Mouse (Mus musculus): ENCODE data around the gene Kcnj9. TPM values are rescaled to one million over a fixed set of nuclear protein-coding genes. Genes with fewer than 3 reads are reported as not detected.

Gene Kcnj9
- polyA plus RNA-seq, 1 experiment from 2014 or later = 5.6 TPM

GRCm38 (mm10) chr1:172311248-172311906 lies 17.7 kb downstream of the Kcnj9 start:
- Histone ChIP-seq H3K36me3 (ENCODE audit: control insufficient read depth, insufficient read depth, low read length) (no peaks in the 10 kb centered on the region), H3K27ac (ENCODE audit: low read depth, low read length) (peak overlapping the region; percentile 89), H3K4me2 (ENCODE audit: low read length) (peak overlapping the region; percentile 93), H3K9me3 (ENCODE audit: control insufficient read depth, low read length) (no peaks in the 10 kb centered on the region), H3K4me1 (ENCODE audit: control insufficient read depth, insufficient read depth, low read depth, low read length) (peaks cover 37% of the 10 kb centered on the region), H3K4me3 (ENCODE audit: low read length) (peak overlapping the region; percentile 75), H3K9ac (ENCODE audit: low read depth, low read length) (peak overlapping the region; percentile 85), H3K27me3 (replicated peaks; ENCODE audit: control insufficient read depth, insufficient read depth, low read length) (no peaks in the 10 kb centered on the region)
- ATAC-seq = peak; percentile 1; the same call in 1 of the 2 replicates
- 6% methylated on average over 23 of the region's 23 CpGs for WGBS

- H3K36me3 ChIP-seq (ENCODE audit: control insufficient read depth, insufficient read depth, low read length) = no peaks in the 10 kb centered on the region
- H3K27ac ChIP-seq (ENCODE audit: low read depth, low read length) = peak overlapping the region; percentile 77
- no peaks in the 10 kb centered on the region for H3K9me3 ChIP-seq (ENCODE audit: control insufficient read depth, low read length)
- peaks cover 32% of the 10 kb centered on the region for H3K4me1 ChIP-seq (ENCODE audit: control insufficient read depth, insufficient read depth, low read depth, low read length)
- H3K27me3 ChIP-seq (replicated peaks; ENCODE audit: control insufficient read depth, insufficient read depth, low read length) = no peaks in the 10 kb centered on the region
- 2% methylated on average over 14 of the region's 14 CpGs for WGBS
- H3K4me3 ChIP-seq (ENCODE audit: low read length) = peak overlapping the region; percentile 32
- H3K4me2 ChIP-seq (ENCODE audit: low read length) = peak overlapping the region; percentile 63
- H3K9ac ChIP-seq (ENCODE audit: low read depth, low read length) = peak overlapping the region; percentile 58
- peak; percentile 74 for ATAC-seq
Observed at GRCm38 (mm10) chr1:172309699-172310398, 19.3 kb downstream of the Kcnj9 start.

- Histone ChIP-seq H3K9me3 (ENCODE audit: control insufficient read depth, low read length) (no peaks in the 10 kb centered on the region), H3K4me3 (ENCODE audit: low read length) (no peak overlapping the region), H3K9ac (ENCODE audit: low read depth, low read length) (no peak overlapping the region), H3K4me1 (ENCODE audit: control insufficient read depth, insufficient read depth, low read depth, low read length) (peaks cover 25% of the 10 kb centered on the region), H3K36me3 (ENCODE audit: control insufficient read depth, insufficient read depth, low read length) (no peaks in the 10 kb centered on the region), H3K27me3 (replicated peaks; ENCODE audit: control insufficient read depth, insufficient read depth, low read length) (no peaks in the 10 kb centered on the region), H3K4me2 (ENCODE audit: low read length) (no peak overlapping the region), H3K27ac (ENCODE audit: low read depth, low read length) (peak overlapping the region; percentile 64)
- 60% methylated on average over 1 of the region's 1 CpGs for WGBS
- ATAC-seq = peak; percentile 10
Observed at GRCm38 (mm10) chr1:172308409-172308808, 20.7 kb downstream of the Kcnj9 start.

GRCm38 (mm10) chr1:172307936-172308335 lies 21.2 kb downstream of the Kcnj9 start:
- no peak overlapping the region for H3K4me2 ChIP-seq (ENCODE audit: low read length)
- no peaks in the 10 kb centered on the region for H3K36me3 ChIP-seq (ENCODE audit: control insufficient read depth, insufficient read depth, low read length)
- no peak overlapping the region for H3K4me3 ChIP-seq (ENCODE audit: low read length)
- H3K27ac ChIP-seq (ENCODE audit: low read depth, low read length) = peak overlapping the region; percentile 64
- no peaks in the 10 kb centered on the region for H3K27me3 ChIP-seq (replicated peaks; ENCODE audit: control insufficient read depth, insufficient read depth, low read length)
- 57% methylated on average over 10 of the region's 10 CpGs for WGBS
- no peak overlapping the region for H3K9ac ChIP-seq (ENCODE audit: low read depth, low read length)
- ATAC-seq = no peak
- H3K4me1 ChIP-seq (ENCODE audit: control insufficient read depth, insufficient read depth, low read depth, low read length) = peaks cover 22% of the 10 kb centered on the region
- no peaks in the 10 kb centered on the region for H3K9me3 ChIP-seq (ENCODE audit: control insufficient read depth, low read length)

GRCm38 (mm10) chr1:172306885-172307284 lies 22.2 kb downstream of the Kcnj9 start:
- no peaks in the 10 kb centered on the region for H3K36me3 ChIP-seq (ENCODE audit: control insufficient read depth, insufficient read depth, low read length)
- H3K4me3 ChIP-seq (ENCODE audit: low read length) = no peak overlapping the region
- WGBS = 60% methylated on average over 6 of the region's 6 CpGs
- peak overlapping the region; percentile 4; the same call in 1 of the 2 replicates for H3K27ac ChIP-seq (ENCODE audit: low read depth, low read length)
- no peak overlapping the region for H3K4me2 ChIP-seq (ENCODE audit: low read length)
- ATAC-seq = no peak
- no peaks in the 10 kb centered on the region for H3K9me3 ChIP-seq (ENCODE audit: control insufficient read depth, low read length)
- no peak overlapping the region for H3K9ac ChIP-seq (ENCODE audit: low read depth, low read length)
- peaks cover 15% of the 10 kb centered on the region for H3K4me1 ChIP-seq (ENCODE audit: control insufficient read depth, insufficient read depth, low read depth, low read length)
- no peaks in the 10 kb centered on the region for H3K27me3 ChIP-seq (replicated peaks; ENCODE audit: control insufficient read depth, insufficient read depth, low read length)

- no peak for ATAC-seq
- no peak overlapping the region for H3K9ac ChIP-seq (ENCODE audit: low read depth, low read length)
- H3K36me3 ChIP-seq (ENCODE audit: control insufficient read depth, insufficient read depth, low read length) = no peaks in the 10 kb centered on the region
- H3K4me2 ChIP-seq (ENCODE audit: low read length) = no peak overlapping the region
- peaks cover 11% of the 10 kb centered on the region for H3K4me1 ChIP-seq (ENCODE audit: control insufficient read depth, insufficient read depth, low read depth, low read length)
- no peaks in the 10 kb centered on the region for H3K27me3 ChIP-seq (replicated peaks; ENCODE audit: control insufficient read depth, insufficient read depth, low read length)
- WGBS = 84% methylated on average over 4 of the region's 4 CpGs
- no peaks in the 10 kb centered on the region for H3K9me3 ChIP-seq (ENCODE audit: control insufficient read depth, low read length)
- no peak overlapping the region for H3K27ac ChIP-seq (ENCODE audit: low read depth, low read length)
- no peak overlapping the region for H3K4me3 ChIP-seq (ENCODE audit: low read length)
Observed at GRCm38 (mm10) chr1:172306196-172306595, 22.9 kb downstream of the Kcnj9 start.

- no peak overlapping the region for H3K4me3 ChIP-seq (ENCODE audit: low read length)
- H3K9ac ChIP-seq (ENCODE audit: low read depth, low read length) = no peak overlapping the region
- no peak overlapping the region for H3K27ac ChIP-seq (ENCODE audit: low read depth, low read length)
- H3K36me3 ChIP-seq (ENCODE audit: control insufficient read depth, insufficient read depth, low read length) = no peaks in the 10 kb centered on the region
- no peaks in the 10 kb centered on the region for H3K9me3 ChIP-seq (ENCODE audit: control insufficient read depth, low read length)
- WGBS = 79% methylated on average over 3 of the region's 3 CpGs
- H3K27me3 ChIP-seq (replicated peaks; ENCODE audit: control insufficient read depth, insufficient read depth, low read length) = no peaks in the 10 kb centered on the region
- no peak for ATAC-seq
- H3K4me2 ChIP-seq (ENCODE audit: low read length) = no peak overlapping the region
- peaks cover 9% of the 10 kb centered on the region for H3K4me1 ChIP-seq (ENCODE audit: control insufficient read depth, insufficient read depth, low read depth, low read length)
Observed at GRCm38 (mm10) chr1:172305635-172306034, 23.5 kb downstream of the Kcnj9 start.

- Histone ChIP-seq H3K4me2 (ENCODE audit: low read length) (no peak overlapping the region), H3K9ac (ENCODE audit: low read depth, low read length) (no peak overlapping the region), H3K36me3 (ENCODE audit: control insufficient read depth, insufficient read depth, low read length) (no peaks in the 10 kb centered on the region), H3K27ac (ENCODE audit: low read depth, low read length) (no peak overlapping the region), H3K9me3 (ENCODE audit: control insufficient read depth, low read length) (no peaks in the 10 kb centered on the region), H3K4me1 (ENCODE audit: control insufficient read depth, insufficient read depth, low read depth, low read length) (peaks cover 9% of the 10 kb centered on the region), H3K27me3 (replicated peaks; ENCODE audit: control insufficient read depth, insufficient read depth, low read length) (no peaks in the 10 kb centered on the region), H3K4me3 (ENCODE audit: low read length) (no peak overlapping the region)
- ATAC-seq = no peak
- WGBS = 88% methylated on average over 2 of the region's 2 CpGs
Observed at GRCm38 (mm10) chr1:172305153-172305552, 24.0 kb downstream of the Kcnj9 start.

GRCm38 (mm10) chr1:172304443-172304842 lies 24.7 kb downstream of the Kcnj9 start:
- H3K4me2 ChIP-seq (ENCODE audit: low read length) = no peak overlapping the region
- 81% methylated on average over 6 of the region's 6 CpGs for WGBS
- H3K9me3 ChIP-seq (ENCODE audit: control insufficient read depth, low read length) = no peaks in the 10 kb centered on the region
- H3K4me1 ChIP-seq (ENCODE audit: control insufficient read depth, insufficient read depth, low read depth, low read length) = peaks cover 5% of the 10 kb centered on the region
- no peaks in the 10 kb centered on the region for H3K36me3 ChIP-seq (ENCODE audit: control insufficient read depth, insufficient read depth, low read length)
- H3K27me3 ChIP-seq (replicated peaks; ENCODE audit: control insufficient read depth, insufficient read depth, low read length) = no peaks in the 10 kb centered on the region
- H3K4me3 ChIP-seq (ENCODE audit: low read length) = no peak overlapping the region
- no peak overlapping the region for H3K27ac ChIP-seq (ENCODE audit: low read depth, low read length)
- H3K9ac ChIP-seq (ENCODE audit: low read depth, low read length) = no peak overlapping the region
- ATAC-seq = no peak
